Mouse (Mus musculus) limb, embryonic 10.5 days (tissue): ENCODE measurements around the gene Padi2. TPM values are rescaled to one million over a fixed set of nuclear protein-coding genes. Genes with fewer than 3 reads are reported as not detected.
A peak's percentile ranks its signal among the peaks of the same experiment; 100 is the strongest.

ENCODE experiments used
- DNase-seq: peaks from one replicate; pipeline ENCODE4 v3.0.0-alpha.2; 2017; ENCODE audit warnings: low spot score
- H3K27ac ChIP-seq: fragments of 300-500 bp; sonication (generic); 2 replicates; pipeline ENCODE4 v1.5.1; 2016; ENCODE audit warnings: mild to moderate bottlenecking
- H3K27me3 ChIP-seq: fragments of 300-500 bp; sonication (generic); 2 replicates; pipeline ENCODE4 v1.6.1; 2016; ENCODE audit warnings: low read depth, mild to moderate bottlenecking; ENCODE audit not compliant: poor library complexity, severe bottlenecking
- H3K36me3 ChIP-seq: fragments of 300-500 bp; sonication (generic); 2 replicates; pipeline ENCODE4 v1.6.1; 2016; ENCODE audit warnings: mild to moderate bottlenecking, moderate library complexity
- H3K4me1 ChIP-seq: fragments of 300-500 bp; sonication (generic); 2 replicates; pipeline ENCODE4 v1.6.1; 2016
- H3K4me3 ChIP-seq: fragments of 300-500 bp; sonication (generic); 2 replicates; pipeline ENCODE4 v1.5.1; 2016; ENCODE audit warnings: mild to moderate bottlenecking, moderate library complexity
- H3K9me3 ChIP-seq: fragments of 300-500 bp; sonication (generic); replicated peaks from 2 replicates; pipeline ENCODE4 v1.6.1; 2016; ENCODE audit warnings: mild to moderate bottlenecking
- WGBS: fragments of 180-500 bp; shearing (Covaris S2); methylation state at CpG from one replicate; pipeline ENCODE4 v1.1.7; 2016; 5-methylcytosine and 5-hydroxymethylcytosine counted together
- polyA plus RNA-seq: library from polyadenylated mRNA; unstranded; fragments of >200 nt; fragmentation: Nextera tagmentation; extraction: Ambion mirVana; gene quantifications from 2 replicates; pipeline ENCODE4 v1.2.1, GENCODE M21; 2016

Gene Padi2
- polyA plus RNA-seq, 1 experiment from 2014 or later, result 0.33 TPM

DNA sequence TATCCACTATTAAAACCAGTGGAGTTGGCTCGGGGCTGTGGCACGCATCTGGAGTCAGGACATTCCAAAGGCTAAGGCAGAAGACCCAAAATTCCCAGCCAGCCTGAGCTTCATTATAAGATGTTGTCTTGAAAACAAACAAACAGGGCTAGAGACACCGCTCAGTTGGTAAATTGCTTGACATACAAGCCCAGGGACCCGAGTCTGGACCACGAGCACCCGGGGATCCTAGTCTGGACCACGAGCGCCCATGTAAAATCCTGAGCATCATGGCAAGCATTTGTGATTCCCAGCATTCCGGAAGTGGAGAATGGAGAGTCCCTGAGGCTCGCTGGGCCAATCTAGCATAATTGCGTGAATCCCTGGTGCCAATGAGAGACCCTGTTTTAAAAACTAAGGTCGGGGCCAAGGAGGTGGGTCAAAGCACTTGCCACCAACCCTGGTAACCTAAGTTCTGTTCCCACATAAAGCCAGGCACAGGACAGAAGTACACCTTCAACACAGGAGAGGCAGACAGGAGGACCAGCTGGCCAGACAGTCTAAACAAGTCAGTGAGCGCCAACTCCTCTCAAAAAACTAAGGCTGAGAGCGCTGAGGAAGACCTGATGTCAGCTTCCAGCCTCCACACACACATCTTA is 14.5 kb upstream of the Padi2 start:
- Histone ChIP-seq H3K36me3 (no peaks in the 10 kb centered on the region), H3K27ac (no peak overlapping the region), H3K27me3 (no peaks in the 10 kb centered on the region), H3K4me3 (no peak overlapping the region), H3K4me1 (no peaks in the 10 kb centered on the region), H3K9me3 (0 out of 2 replicates have a peak, but pooled peaks cover 2% of the 10 kb centered on the region)
- no peak for DNase-seq
- 93% methylated on average over 14 of the region's 14 CpGs for WGBS

DNA sequence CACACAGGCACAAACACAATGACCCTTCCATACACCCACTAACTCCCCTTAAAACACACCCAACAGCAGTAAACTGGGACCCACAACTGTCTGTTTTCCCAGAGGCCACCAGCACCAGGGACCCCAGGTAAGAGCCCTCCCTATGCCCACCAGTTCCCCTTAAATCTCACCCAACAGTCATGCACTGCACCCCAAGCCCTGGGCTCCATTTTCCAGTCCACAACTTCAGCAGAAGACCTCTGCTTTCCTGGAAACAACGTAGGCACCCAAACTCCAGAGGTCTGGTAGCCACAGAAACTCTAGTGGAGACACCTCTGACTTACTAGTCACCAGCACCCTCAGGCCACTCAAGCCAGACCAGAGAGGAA is 14.0 kb upstream of the Padi2 start:
- H3K36me3 ChIP-seq, result no peaks in the 10 kb centered on the region
- H3K27me3 ChIP-seq, result no peaks in the 10 kb centered on the region
- no peak overlapping the region for H3K4me3 ChIP-seq
- 0 out of 2 replicates have a peak, but pooled peaks cover 2% of the 10 kb centered on the region for H3K9me3 ChIP-seq
- DNase-seq, result no peak
- no peak overlapping the region for H3K27ac ChIP-seq
- 68% methylated on average over 1 of the region's 1 CpGs for WGBS
- no peaks in the 10 kb centered on the region for H3K4me1 ChIP-seq

DNA sequence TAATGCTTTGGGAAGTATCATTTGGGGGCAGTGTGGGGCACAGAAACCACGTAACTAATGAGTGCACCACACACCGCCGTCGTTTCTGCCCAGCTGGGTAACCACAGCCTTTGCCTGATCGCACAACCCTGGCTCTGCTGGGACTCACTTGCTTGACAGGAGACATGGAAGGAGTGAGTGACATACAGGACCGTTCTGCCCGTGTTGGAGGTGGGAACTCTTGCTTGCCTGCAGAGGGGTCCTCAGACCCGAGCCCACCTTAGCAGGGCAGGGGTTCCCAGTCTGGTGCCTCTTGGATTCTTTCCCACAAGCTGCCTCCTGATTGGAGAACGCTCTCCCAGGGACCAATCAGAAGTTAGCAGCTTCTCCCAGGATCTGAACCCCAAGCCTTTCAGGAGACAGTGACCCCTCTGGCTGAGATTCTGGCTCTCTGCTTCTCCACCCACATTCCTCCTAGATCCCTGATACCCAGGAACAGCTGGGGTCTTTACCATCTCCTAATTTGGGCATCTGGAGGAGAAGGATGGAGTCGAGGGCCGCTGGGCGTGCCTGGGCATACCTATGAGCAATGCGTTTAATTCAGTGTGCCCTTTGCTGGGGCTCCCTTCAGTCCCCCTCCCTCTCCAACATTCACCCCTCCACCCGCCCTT is 1.2 kb upstream of the Padi2 start:
- Histone ChIP-seq H3K27me3 (peaks cover 79% of the 10 kb centered on the region), H3K4me1 (peaks cover 20% of the 10 kb centered on the region), H3K36me3 (no peaks in the 10 kb centered on the region), H3K9me3 (no peaks in the 10 kb centered on the region), H3K27ac (no peak overlapping the region), H3K4me3 (no peak overlapping the region)
- no peak for DNase-seq
- 61% methylated on average over 14 of the region's 14 CpGs for WGBS

DNA sequence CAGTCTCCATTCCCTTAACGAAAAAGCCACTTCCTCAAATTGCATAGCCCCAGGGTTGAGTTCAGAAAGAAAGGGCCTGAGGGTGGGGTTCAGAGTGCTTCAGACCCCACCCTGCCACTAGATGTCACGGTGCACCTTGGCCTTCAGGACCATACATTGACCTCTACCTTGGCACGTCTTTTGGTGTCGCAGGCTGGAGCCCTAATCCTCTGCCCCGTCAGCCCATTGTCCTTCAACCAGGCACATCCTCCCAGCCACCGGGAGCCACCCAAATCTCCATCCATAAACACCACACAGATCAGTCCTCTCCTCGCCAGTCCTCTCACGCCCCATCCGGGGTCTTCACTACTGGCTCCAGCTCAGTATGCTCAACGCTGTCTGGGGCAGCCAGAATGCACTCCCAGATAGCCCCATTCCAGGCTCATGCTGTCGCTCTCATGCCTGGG is 695 bp upstream of the Padi2 start:
- Histone ChIP-seq H3K9me3 (no peaks in the 10 kb centered on the region), H3K27ac (no peak overlapping the region), H3K4me3 (peak overlapping the region; percentile 46), H3K27me3 (peaks cover 79% of the 10 kb centered on the region), H3K4me1 (peaks cover 22% of the 10 kb centered on the region), H3K36me3 (no peaks in the 10 kb centered on the region)
- 20% methylated on average over 11 of the region's 11 CpGs for WGBS
- no peak for DNase-seq

DNA sequence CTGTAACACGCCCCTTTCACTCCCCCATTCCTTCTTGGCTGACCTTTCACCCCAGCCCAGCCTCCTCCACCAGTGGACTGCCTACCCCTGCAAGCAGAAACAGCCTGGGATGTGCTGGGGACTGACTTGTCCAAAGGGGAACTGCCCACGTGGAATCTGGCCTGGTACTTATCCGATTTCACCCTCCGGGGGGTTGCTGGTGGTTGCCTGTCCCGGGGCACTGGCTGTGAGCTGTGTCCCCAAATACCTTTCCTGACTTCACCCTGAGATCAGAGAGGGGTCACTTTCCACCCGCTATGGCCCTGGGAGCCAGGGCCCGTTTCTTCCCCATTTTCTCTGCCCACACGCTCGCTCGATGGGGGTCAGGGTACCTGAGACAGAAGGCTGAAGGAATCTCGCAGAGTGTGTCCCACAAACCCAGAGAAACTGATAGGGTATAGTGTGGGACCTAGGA is 710 bp downstream of the Padi2 start:
- Histone ChIP-seq H3K4me1 (peaks cover 31% of the 10 kb centered on the region), H3K4me3 (no peak overlapping the region), H3K27ac (no peak overlapping the region), H3K27me3 (peaks cover 73% of the 10 kb centered on the region), H3K9me3 (no peaks in the 10 kb centered on the region), H3K36me3 (no peaks in the 10 kb centered on the region)
- DNase-seq, result no peak
- WGBS, result 49% methylated on average over 11 of the region's 11 CpGs

DNA sequence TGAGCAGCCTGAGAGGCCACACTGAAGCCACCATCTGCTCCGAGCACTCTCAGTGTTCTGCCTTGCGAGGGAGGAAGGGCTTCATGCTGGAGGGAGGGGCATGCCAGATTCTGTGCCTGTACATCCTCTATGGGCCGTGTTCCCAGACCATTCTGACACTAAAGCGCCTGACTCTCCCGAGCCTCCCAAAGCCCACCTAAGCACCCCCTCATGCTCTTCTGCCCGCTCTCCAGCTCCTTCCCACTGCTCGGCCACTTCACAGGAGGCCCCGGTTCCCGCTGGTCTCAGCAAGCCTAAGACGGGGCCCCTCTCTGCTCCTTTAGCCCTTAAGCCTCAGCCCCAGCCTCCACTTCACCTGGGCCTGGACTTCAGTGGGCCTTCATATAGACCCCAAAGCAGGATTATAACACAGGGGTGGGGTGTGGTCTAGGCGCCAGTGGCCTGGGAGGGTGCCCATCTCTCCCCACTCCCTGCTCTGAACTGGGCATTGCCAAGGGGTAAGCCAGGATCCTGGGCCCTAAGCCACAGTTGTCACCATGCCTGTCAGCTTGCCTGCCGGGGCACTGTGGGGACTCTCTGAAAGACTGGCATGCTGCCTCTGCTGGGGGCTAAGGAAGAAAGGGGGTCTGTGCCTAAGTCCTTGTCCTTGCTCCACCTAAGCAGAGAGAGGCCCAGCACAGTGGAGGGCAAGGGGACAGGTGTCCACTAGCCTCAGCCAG is 1.3 kb downstream of the Padi2 start:
- Histone ChIP-seq H3K27ac (no peak overlapping the region), H3K27me3 (peaks cover 74% of the 10 kb centered on the region), H3K4me3 (no peak overlapping the region), H3K36me3 (no peaks in the 10 kb centered on the region), H3K4me1 (peaks cover 31% of the 10 kb centered on the region), H3K9me3 (no peaks in the 10 kb centered on the region)
- DNase-seq, result no peak
- 57% methylated on average over 12 of the region's 12 CpGs for WGBS

DNA sequence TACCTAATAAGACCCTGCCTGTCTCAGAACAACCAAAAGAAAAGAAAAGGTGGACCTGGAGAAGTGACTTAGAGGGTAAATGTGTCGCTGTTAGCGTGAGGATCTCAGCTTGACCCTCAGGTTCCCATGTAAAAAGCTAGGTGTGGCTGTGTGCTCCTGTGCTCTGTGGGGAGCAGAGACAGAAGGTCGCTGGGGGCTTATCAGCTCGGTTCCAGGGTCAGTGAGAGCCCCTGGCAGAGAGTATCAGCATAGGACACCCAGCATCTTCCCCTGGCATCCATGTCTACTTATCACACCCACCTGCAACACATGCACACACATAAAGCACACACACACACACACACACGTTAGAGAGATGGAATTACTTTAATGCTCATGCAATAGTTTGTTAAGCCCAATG is 2.5 kb downstream of the Padi2 start:
- DNase-seq, result no peak
- Histone ChIP-seq H3K27me3 (peaks cover 68% of the 10 kb centered on the region), H3K4me3 (no peak overlapping the region), H3K9me3 (no peaks in the 10 kb centered on the region), H3K4me1 (peaks cover 31% of the 10 kb centered on the region), H3K27ac (no peak overlapping the region), H3K36me3 (no peaks in the 10 kb centered on the region)
- 76% methylated on average over 5 of the region's 5 CpGs for WGBS

DNA sequence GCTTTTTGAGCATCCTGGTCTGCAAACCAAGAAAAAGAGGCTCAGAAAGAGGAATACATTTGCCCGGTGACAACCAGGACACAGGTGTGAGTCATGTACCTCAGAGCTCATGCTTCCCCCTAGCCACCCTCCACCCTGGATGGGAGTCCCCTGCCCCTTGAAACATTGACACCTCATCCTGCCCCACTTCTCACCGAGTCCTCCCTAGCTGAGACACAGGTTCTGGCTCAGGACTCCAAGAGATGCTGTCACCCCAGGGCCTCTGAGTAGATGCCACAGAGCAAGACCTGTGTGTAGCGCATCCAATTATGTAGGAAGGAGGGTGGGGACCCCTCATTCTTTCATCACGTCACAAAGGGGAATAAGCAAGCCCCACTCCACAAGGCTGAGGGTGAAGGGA is 3.4 kb downstream of the Padi2 start:
- no peak overlapping the region for H3K4me3 ChIP-seq
- H3K27ac ChIP-seq, result no peak overlapping the region
- 80% methylated on average over 4 of the region's 4 CpGs for WGBS
- H3K4me1 ChIP-seq, result peaks cover 31% of the 10 kb centered on the region
- no peaks in the 10 kb centered on the region for H3K9me3 ChIP-seq
- H3K27me3 ChIP-seq, result peaks cover 60% of the 10 kb centered on the region
- H3K36me3 ChIP-seq, result no peaks in the 10 kb centered on the region
- no peak for DNase-seq

DNA sequence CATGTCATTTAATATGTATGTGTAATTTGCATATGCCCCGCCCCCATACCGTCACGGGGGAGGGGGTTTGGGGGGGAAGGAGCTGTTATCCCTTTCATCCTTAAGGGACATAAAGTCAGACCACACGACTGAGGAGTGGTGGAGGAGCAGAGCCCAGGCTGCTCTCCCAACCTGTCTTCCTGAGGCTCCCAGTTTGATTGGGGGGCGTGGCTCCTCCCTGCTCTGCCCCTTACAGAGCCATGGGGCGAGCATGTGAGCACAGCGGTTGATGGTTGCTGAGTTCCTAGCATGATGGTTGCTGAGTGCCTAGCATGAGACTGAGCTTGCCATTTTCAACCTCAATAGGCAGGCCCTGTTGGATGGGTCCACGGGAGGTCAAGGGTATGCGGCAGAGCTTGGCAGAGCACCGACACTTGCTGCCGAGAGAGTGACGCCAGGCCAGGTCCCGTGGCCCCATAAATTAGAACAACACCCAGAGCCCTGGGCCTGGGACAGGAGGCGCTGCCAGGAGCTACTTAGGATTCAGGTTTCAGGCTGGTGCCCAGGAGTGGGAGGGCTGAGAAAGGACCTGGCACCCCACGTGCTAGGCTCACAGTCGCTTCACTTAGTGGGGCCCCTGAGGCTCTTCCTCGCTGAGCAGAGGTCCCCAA is 4.6 kb downstream of the Padi2 start:
- H3K36me3 ChIP-seq, result no peaks in the 10 kb centered on the region
- no peak overlapping the region for H3K27ac ChIP-seq
- H3K4me1 ChIP-seq, result peaks cover 30% of the 10 kb centered on the region
- 18% methylated on average over 17 of the region's 17 CpGs for WGBS
- peaks cover 48% of the 10 kb centered on the region for H3K27me3 ChIP-seq
- no peaks in the 10 kb centered on the region for H3K9me3 ChIP-seq
- DNase-seq, result no peak
- H3K4me3 ChIP-seq, result peak overlapping the region; percentile 36

DNA sequence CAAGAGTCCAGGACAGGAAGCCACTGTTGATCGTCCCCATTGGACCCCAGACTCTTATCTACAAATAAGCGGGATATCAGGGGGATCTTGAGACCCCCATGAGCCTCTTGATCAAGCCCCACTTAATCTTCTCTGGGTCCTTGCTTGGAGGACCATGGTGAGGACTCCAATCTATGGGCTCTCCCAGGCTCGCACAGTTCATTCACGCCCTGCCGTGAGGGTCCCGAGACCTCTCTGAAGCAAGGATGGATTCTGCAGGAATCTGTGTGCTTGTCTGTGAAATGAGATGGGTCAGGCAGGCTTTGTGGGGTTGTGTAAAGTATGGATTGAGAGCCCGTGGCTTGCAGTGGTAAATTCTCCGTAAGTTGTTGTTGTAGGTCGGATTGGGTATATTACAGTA is 5.3 kb downstream of the Padi2 start:
- peaks cover 24% of the 10 kb centered on the region for H3K4me1 ChIP-seq
- 94% methylated on average over 9 of the region's 9 CpGs for WGBS
- H3K27me3 ChIP-seq, result peaks cover 42% of the 10 kb centered on the region
- H3K9me3 ChIP-seq, result no peaks in the 10 kb centered on the region
- H3K36me3 ChIP-seq, result no peaks in the 10 kb centered on the region
- no peak overlapping the region for H3K27ac ChIP-seq
- DNase-seq, result no peak
- H3K4me3 ChIP-seq, result no peak overlapping the region

DNA sequence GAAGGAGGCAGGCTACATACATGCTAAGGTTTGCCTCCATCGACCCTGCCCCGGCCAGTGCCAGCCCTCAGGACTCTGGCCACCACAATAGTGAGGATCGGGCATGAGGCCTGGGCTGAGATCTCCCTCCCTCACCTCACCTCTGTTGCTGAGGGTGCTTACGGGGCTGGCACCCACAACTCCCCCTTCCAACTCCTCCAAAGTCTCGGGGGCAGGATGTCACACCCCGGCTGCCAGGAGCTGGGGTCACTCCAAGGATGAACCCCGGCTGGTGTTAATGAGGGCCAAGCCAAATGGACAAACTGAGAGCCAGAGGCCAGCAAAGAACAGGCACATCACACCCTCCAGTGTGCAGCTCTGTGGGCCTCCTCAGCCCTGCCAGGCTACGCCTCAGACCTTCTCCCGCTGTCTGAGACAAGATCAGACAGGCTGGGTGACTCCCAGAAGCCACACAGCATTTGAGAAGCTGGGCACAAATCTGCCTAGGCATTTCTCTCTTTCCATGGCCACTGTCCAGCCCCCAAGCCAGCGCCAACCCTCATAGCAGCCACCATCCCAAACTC is 6.2 kb downstream of the Padi2 start:
- H3K4me3 ChIP-seq, result no peak overlapping the region
- H3K27me3 ChIP-seq, result peaks cover 32% of the 10 kb centered on the region
- peaks cover 18% of the 10 kb centered on the region for H3K4me1 ChIP-seq
- no peak overlapping the region for H3K27ac ChIP-seq
- DNase-seq, result no peak
- H3K9me3 ChIP-seq, result no peaks in the 10 kb centered on the region
- no peaks in the 10 kb centered on the region for H3K36me3 ChIP-seq
- WGBS, result 76% methylated on average over 10 of the region's 10 CpGs

DNA sequence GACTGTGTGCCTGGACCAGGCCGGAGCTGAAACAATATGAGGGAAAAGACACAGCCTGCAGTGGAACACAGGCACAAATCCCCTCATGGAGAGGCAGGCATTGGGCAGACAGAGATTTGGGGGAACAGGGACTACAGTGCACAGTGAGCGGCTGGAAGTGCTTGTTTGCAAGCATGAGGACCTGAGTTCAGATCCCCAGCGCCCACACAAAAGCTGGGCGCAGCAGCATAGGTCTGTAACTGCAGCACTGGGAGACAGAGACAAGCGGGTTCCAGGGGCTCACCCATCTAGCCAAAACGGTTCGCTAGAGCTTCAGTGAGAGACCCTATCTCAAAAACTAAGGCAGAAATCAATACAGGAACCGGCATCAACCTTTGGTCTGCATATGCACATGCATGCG is 7.4 kb downstream of the Padi2 start:
- H3K27ac ChIP-seq, result no peak overlapping the region
- no peak overlapping the region for H3K4me3 ChIP-seq
- 90% methylated on average over 9 of the region's 9 CpGs for WGBS
- H3K4me1 ChIP-seq, result peaks cover 18% of the 10 kb centered on the region
- H3K36me3 ChIP-seq, result no peaks in the 10 kb centered on the region
- peaks cover 20% of the 10 kb centered on the region for H3K27me3 ChIP-seq
- H3K9me3 ChIP-seq, result no peaks in the 10 kb centered on the region
- no peak for DNase-seq
